Mouse (Mus musculus): ENCODE data around the gene Kdm2b. TPM values are rescaled to one million over a fixed set of nuclear protein-coding genes. Genes with fewer than 3 reads are reported as not detected.
A peak's percentile ranks its signal among the peaks of the same experiment; 100 is the strongest.

Kdm2b gene
- polyA plus RNA-seq, 1 experiment, result 22.4 TPM

DNA sequence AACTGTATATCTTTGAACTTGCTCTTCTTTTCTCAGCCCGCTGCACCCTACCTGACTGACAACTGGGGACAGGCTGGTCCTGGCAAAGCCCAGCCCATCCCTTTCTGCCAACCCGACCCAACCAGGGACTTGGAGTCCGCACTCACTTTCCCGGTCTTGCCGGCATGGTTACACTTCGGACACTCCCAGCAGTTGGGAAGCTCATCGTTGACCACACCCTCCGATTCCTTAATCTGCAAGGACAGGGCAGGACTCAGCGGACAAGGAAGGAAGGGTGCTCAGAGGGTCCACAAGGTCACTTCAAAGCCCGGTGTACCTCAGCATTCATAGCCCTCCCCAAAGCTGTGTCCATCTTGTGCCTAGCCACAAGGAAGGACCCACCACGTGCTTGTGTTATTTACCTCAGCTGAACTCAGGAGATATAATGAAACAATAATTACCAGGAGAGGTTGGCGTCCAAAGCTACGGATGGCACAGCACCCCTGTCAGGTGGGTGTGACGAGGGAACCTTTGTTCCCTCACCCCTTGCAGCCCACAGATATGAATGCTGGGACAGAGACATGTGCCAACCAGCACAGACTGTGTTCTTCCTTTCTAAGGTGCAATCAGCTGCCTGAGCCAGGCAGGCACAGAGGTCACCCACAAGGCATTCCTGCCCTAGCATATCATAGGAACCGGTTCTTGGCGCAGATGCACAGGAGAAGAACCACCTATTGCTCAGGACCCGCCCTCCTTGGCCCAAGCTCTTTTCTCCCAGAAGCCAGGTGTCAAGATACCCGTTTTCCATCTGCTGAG, 107.2 kb downstream of the Kdm2b start:
- Histone ChIP-seq H3K4me1 (ENCODE audit: control insufficient read depth, insufficient read depth, low read length) (peaks cover 5% of the 10 kb centered on the region; the same call in 1 of the 2 replicates), H3K4me3 (ENCODE audit: insufficient read depth, low read length) (no peak overlapping the region), H3K27ac (ENCODE audit: insufficient read depth, low read length) (no peak overlapping the region)
- TF ChIP-seq POLR2A (IDR thresholded peaks at IDR 0.05; ENCODE audit: low read depth, low read length), result no peak
- no peak for TF ChIP-seq CTCF (IDR thresholded peaks at IDR 0.05; ENCODE audit: borderline replicate concordance, insufficient read depth, low read length)

DNA sequence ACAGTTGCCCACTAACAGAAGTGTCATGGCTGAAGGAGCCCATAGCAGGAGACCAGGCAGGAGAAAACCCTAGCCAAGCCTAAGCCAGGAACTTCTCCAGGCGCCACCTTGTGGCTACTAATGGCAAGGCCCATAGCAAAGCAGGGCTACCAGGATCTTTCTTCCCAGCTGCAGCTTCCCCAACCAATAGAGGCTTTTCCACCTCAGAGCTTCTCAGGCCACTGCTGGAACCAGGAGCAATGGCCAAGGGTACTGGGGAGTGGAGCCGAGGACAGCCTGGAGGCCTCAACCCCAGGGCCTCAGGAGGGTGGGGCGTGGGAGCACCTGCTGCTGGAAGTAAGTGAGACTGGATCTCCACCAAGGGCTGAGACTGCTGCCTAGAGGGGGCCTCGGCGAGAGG, 108.3 kb downstream of the Kdm2b start:
- Histone ChIP-seq H3K4me3 (ENCODE audit: insufficient read depth, low read length) (no peak overlapping the region), H3K4me1 (ENCODE audit: control insufficient read depth, insufficient read depth, low read length) (peaks cover 5% of the 10 kb centered on the region; the same call in 1 of the 2 replicates), H3K27ac (ENCODE audit: insufficient read depth, low read length) (no peak overlapping the region)
- TF ChIP-seq CTCF (IDR thresholded peaks at IDR 0.05; ENCODE audit: borderline replicate concordance, insufficient read depth, low read length) (peak; percentile 41; the same call in 1 of the 2 replicates), POLR2A (IDR thresholded peaks at IDR 0.05; ENCODE audit: low read depth, low read length) (no peak)

DNA sequence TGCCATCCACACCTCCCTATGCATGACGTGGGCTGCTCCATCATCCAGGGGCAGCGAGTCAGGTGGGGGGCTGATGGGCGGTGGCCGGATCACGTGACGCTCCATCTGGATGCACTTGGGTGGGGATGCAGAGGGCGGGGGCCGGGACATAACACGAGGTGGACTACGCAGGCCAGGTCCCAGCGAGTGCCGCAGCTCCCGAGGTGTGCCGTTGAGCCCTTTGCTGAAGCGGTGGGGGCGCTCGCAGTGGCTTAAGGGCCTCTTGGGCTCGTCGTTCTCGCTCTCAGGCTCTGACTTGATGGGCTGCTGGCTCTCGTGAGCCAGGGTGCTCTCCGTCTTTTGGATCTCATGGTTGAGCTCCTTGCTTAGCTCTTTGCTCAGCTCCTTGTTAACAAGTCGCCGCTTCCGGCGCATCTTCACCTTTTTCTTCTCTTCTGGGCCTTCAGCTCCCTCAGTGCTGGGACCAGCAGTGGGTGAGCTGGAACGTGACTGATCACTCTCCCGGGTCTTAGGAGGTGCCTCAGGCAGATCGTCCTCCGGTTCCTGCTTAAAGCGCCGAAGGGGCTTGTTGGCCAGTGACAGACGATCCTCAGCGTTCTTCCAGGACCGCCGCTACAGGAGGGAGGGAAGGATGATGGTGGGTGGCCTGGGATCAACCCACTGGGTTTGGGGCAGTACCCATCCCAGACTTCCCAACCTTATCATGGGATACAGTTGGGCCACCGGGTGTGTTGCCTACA, 109.2 kb downstream of the Kdm2b start:
- TF ChIP-seq CTCF (IDR thresholded peaks at IDR 0.05; ENCODE audit: borderline replicate concordance, insufficient read depth, low read length), result no peak
- TF ChIP-seq POLR2A (IDR thresholded peaks at IDR 0.05; ENCODE audit: low read depth, low read length), result no peak
- Histone ChIP-seq H3K4me1 (ENCODE audit: control insufficient read depth, insufficient read depth, low read length) (peaks cover 2% of the 10 kb centered on the region; the same call in 1 of the 2 replicates), H3K4me3 (ENCODE audit: insufficient read depth, low read length) (no peak overlapping the region), H3K27ac (ENCODE audit: insufficient read depth, low read length) (no peak overlapping the region)

- H3K27ac ChIP-seq (ENCODE audit: insufficient read depth, low read length), result no peak overlapping the region
- H3K4me1 ChIP-seq (ENCODE audit: control insufficient read depth, insufficient read depth, low read length), result no peaks in the 10 kb centered on the region
- TF ChIP-seq CTCF (IDR thresholded peaks at IDR 0.05; ENCODE audit: borderline replicate concordance, insufficient read depth, low read length) (no peak), POLR2A (IDR thresholded peaks at IDR 0.05; ENCODE audit: low read depth, low read length) (no peak)
- H3K4me3 ChIP-seq (ENCODE audit: insufficient read depth, low read length), result no peak overlapping the region
Measured at GRCm38 (mm10) chr5:122876671-122877070, 113.0 kb downstream of the Kdm2b start.

DNA sequence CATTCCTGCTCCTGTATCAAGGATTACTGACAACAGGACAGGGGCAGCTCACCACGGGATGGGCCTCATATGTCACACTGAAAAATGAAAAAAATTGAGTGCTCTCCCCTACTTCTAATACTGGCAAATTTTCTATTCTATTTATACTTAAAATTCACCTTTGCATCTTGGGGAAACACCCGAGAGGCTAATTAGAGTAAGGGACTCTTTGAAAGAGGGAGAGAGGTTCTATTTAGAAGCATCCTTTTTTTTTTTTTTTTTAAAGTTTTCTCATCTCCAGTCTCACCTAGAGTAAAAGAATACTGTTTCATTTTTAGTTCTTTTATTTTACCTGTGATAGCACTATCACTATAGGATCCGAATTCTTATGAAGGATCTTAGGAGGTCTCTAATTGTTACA, 115.3 kb downstream of the Kdm2b start:
- Histone ChIP-seq H3K4me3 (ENCODE audit: insufficient read depth, low read length) (no peak overlapping the region), H3K27ac (ENCODE audit: insufficient read depth, low read length) (no peak overlapping the region), H3K4me1 (ENCODE audit: control insufficient read depth, insufficient read depth, low read length) (no peaks in the 10 kb centered on the region)
- TF ChIP-seq POLR2A (IDR thresholded peaks at IDR 0.05; ENCODE audit: low read depth, low read length), result no peak
- TF ChIP-seq CTCF (IDR thresholded peaks at IDR 0.05; ENCODE audit: borderline replicate concordance, insufficient read depth, low read length), result no peak

DNA sequence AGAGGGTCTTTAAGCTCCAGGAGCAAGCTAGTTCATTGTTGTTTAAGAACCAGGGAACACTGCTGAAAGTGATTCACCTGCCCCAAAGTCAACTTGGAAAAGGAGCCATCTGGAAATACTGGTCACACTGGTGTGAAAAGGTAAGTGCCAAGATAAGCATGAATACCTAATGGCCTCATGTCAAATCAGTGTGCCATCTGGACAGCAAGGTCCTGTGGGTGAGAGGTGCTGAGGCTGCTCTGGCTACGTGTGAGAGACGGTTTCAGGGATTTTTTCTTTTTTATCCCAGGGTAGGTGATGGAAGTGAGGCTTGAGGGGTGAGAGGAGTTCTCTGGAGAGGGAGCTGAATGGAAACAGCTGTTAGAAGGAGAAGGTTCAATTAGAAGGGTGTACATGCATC, 116.0 kb downstream of the Kdm2b start:
- no peaks in the 10 kb centered on the region for H3K4me1 ChIP-seq (ENCODE audit: control insufficient read depth, insufficient read depth, low read length)
- TF ChIP-seq CTCF (IDR thresholded peaks at IDR 0.05; ENCODE audit: borderline replicate concordance, insufficient read depth, low read length) (no peak), POLR2A (IDR thresholded peaks at IDR 0.05; ENCODE audit: low read depth, low read length) (no peak)
- H3K4me3 ChIP-seq (ENCODE audit: insufficient read depth, low read length), result no peak overlapping the region
- H3K27ac ChIP-seq (ENCODE audit: insufficient read depth, low read length), result no peak overlapping the region

GRCm38 (mm10) chr5:122872626-122873025, 117.0 kb downstream of the Kdm2b start:
- TF ChIP-seq CTCF (IDR thresholded peaks at IDR 0.05; ENCODE audit: borderline replicate concordance, insufficient read depth, low read length) (no peak), POLR2A (IDR thresholded peaks at IDR 0.05; ENCODE audit: low read depth, low read length) (no peak)

GRCm38 (mm10) chr5:122863053-122863452, 126.6 kb downstream of the Kdm2b start:
- Histone ChIP-seq H3K27ac (ENCODE audit: insufficient read depth, low read length) (no peak overlapping the region), H3K4me3 (ENCODE audit: insufficient read depth, low read length) (no peak overlapping the region), H3K4me1 (ENCODE audit: control insufficient read depth, insufficient read depth, low read length) (no peaks in the 10 kb centered on the region)
- TF ChIP-seq POLR2A (IDR thresholded peaks at IDR 0.05; ENCODE audit: low read depth, low read length), result no peak
- TF ChIP-seq CTCF (IDR thresholded peaks at IDR 0.05; ENCODE audit: borderline replicate concordance, insufficient read depth, low read length), result no peak

More at GRCm38 (mm10) chr5:122872626-122873025, 117.0 kb downstream of the Kdm2b start:
- H3K27ac ChIP-seq (ENCODE audit: insufficient read depth, low read length), result no peak overlapping the region
- no peaks in the 10 kb centered on the region for H3K4me1 ChIP-seq (ENCODE audit: control insufficient read depth, insufficient read depth, low read length)
- no peak overlapping the region for H3K4me3 ChIP-seq (ENCODE audit: insufficient read depth, low read length)

GRCm38 (mm10) chr5:122855858-122856257, 133.8 kb downstream of the Kdm2b start:
- no peak for TF ChIP-seq POLR2A (IDR thresholded peaks at IDR 0.05; ENCODE audit: low read depth, low read length)
- TF ChIP-seq CTCF (IDR thresholded peaks at IDR 0.05; ENCODE audit: borderline replicate concordance, insufficient read depth, low read length), result no peak

GRCm38 (mm10) chr5:122852611-122853010, 137.0 kb downstream of the Kdm2b start:
- H3K4me1 ChIP-seq (ENCODE audit: control insufficient read depth, insufficient read depth, low read length), result 0 out of 2 replicates have a peak, but pooled peaks cover 2% of the 10 kb centered on the region
- H3K4me3 ChIP-seq (ENCODE audit: insufficient read depth, low read length), result no peak overlapping the region
- H3K27ac ChIP-seq (ENCODE audit: insufficient read depth, low read length), result no peak overlapping the region
- TF ChIP-seq POLR2A (IDR thresholded peaks at IDR 0.05; ENCODE audit: low read depth, low read length) (no peak), CTCF (IDR thresholded peaks at IDR 0.05; ENCODE audit: borderline replicate concordance, insufficient read depth, low read length) (no peak)

More at GRCm38 (mm10) chr5:122855858-122856257, 133.8 kb downstream of the Kdm2b start:
- H3K27ac ChIP-seq (ENCODE audit: insufficient read depth, low read length), result no peak overlapping the region
- no peak overlapping the region for H3K4me3 ChIP-seq (ENCODE audit: insufficient read depth, low read length)
- H3K4me1 ChIP-seq (ENCODE audit: control insufficient read depth, insufficient read depth, low read length), result 0 out of 2 replicates have a peak, but pooled peaks cover 2% of the 10 kb centered on the region
